Mouse (Mus musculus) spleen, adult 18-20 months (tissue): ENCODE results near the gene Mios.
A peak's percentile ranks its signal among the peaks of the same experiment; 100 is the strongest.

Source experiments
- DNase-seq, 2 experiments: peaks; one replicate each; pipeline ENCODE4 v3.0.0; 2022; ENCODE audit warnings: mixed read lengths in 2 of 2

Gene Mios

GRCm38 (mm10) chr6:8209047-8209865 lies at the start of gene Mios:
Mios (plus strand) TSS chr6:8209222.
- DNase-seq, result peak; percentile 80 to 86

- no peak for DNase-seq
Measured at GRCm38 (mm10) chr6:8160001-8160400, 49.0 kb upstream of the Mios start.

DNA sequence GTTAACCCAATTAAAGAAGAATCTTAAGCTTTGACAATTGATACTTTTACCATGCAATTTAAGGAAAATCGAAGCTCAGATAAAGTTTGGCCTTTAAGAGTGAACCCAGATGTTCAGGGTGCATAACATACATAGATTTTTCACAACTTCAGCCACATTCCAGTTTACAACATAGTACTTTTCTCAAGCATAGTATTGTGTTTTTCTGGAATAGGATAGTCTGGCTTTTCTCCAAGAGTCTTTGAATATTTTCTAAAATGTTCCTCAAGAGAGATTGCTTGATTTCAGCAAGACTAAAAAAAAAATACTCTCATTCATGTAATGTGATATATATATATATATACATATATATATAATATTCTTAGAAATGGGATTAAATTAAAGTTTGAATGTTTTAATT lies 44.3 kb upstream of the Mios start:
- DNase-seq, result no peak

DNA sequence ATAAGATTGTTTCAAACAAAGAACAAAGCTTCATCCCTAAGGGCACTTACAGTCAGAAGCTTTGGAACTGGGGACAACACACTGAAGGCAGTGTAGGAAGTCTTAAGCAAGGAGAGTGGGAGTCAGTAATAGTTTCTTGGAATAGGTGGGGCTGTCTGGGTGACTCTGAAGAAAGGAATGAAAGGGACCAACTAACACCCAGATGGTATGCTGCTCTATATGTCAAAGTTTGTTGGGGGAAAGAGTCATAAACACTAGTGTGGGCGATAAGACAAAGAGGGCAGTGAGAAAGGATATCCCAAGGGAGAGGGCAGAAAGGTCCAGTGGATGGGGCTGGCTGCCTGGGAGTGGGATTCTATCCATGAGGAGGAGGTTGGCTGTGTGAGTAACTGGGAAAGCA lies 36.9 kb upstream of the Mios start:
- no peak for DNase-seq

GRCm38 (mm10) chr6:8174062-8174461 lies 35.0 kb upstream of the Mios start:
- DNase-seq, result no peak

DNA sequence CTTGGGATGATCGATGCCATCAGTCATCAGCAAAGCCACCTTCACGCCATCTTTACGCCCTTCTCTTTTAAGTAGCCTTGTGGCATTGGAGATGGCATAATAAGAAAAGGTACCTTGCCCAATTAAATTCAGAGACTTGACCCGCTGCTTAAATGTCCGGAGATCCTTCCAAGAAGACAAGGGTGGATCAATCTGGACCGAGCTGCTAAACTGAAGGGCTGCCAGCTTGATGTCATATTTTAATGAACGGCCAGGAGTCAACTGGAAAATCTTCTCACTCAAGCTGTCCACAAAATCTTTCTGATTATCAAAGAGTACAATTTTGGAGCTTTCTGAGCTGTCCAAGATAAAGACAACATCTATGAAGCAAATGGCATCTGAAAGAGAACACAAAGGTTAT lies 33.7 kb upstream of the Mios start:
- no peak for DNase-seq

DNA sequence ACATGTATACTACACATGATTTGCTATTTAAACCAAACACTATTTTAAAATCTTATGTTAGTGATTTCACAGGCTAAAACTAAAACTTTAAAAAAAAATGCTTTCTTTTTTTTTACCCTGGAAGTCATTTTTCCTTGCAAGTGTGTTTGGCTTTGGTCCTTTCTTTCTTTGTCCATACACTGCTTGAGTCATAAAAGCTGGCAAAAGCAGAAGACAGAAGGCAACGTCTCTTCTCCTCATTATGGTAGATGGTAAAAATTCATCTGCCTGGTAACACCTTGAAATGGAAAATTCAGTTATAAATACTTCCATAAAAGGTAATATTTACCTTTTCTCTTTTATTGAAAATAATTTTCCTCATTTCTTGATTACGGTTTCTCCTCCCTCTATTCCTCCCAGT lies 32.9 kb upstream of the Mios start:
- no peak for DNase-seq

GRCm38 (mm10) chr6:8178397-8178941 lies 30.6 kb upstream of the Mios start:
- no peak for DNase-seq

DNA sequence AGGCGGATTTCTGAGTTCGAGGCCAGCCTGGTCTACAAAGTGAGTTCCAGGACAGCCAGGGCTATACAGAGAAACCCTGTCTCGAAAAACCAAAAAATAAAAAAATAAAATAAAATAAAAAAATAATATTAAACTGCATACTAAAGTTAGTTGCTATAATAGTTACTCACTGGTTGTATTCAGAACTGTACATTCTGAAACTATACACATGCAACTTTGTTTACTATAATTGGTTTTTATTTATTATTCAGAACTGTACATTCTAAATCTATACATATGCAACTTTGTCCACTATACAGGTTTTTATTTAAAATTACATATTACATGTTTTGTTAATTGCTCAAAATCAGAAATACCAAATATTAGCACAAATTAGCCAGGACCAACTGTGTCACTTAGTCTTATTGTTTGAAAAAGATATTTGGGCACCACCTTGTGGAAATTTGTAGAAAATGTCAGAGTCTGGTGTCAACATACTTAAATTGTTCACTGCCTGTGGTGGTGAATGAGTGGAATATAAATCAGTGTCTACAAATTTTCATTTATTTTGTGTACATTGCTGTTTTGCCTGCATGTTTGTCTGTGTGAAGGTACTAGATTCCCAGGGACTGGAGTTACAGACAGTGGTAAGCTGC lies 20.3 kb upstream of the Mios start:
- DNase-seq, result no peak

GRCm38 (mm10) chr6:8189917-8190316 lies 19.1 kb upstream of the Mios start:
- DNase-seq, result no peak

GRCm38 (mm10) chr6:8192517-8192916 lies 16.5 kb upstream of the Mios start, which contains the start of gene Col28a1:
Col28a1 (minus strand) TSS chr6:8192617.
- no peak for DNase-seq

DNA sequence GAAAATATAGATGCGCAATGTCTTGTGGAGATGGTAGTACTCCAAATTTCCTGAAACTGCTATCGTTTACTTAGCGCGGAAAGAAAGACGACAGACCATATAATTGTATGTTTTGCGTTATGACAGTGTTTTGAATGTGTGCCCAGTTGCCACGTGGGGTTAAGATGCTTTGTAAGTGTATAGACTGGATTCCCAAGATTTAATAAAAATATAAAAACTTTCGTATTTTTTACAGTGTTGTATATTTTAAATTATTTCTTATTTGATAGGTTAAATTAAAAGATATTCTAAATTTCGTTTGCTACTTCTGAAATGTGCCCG lies 804 bp downstream of the Mios start:
- no peak for DNase-seq

DNA sequence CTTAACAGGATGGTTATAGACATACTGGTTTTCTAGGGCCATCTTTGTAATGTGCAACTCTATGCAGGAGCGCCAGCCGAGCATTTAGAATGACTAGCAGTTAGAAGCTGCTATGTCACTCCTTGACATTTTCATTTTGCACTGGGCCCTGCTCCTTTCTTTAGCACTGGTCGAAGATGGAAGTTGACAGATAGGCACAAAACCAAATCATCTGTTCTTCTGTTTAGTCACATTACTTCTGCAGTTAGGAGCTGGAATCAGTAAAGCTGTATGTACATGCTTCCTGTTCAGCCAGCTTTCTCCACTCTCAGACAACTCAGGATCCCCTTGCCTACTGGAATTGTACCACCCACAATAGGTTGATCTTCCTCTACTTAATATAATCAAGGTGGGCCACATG lies 1.6 kb downstream of the Mios start:
- no peak for DNase-seq

- DNase-seq, result no peak
Measured at GRCm38 (mm10) chr6:8227035-8227434, 18.0 kb downstream of the Mios start.

DNA sequence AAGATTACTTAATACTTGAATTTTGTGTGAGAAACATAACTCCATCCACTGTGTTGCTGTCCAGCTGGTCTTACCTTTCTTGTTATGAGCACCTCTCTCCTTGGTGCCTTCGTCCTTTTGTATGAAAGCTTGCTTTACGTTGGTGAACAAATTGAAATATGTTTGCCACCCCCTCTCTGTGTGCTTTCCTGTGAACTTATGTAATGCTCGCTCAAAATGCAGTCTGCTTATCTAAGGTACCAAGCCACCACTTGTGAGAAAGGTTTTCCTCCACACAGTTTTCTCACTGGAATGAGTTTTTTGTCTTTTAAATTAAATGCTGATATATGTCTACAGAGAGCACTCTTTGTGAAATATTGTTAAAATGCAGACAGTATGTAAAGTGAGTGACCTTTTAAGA lies 19.6 kb downstream of the Mios start:
- no peak for DNase-seq

GRCm38 (mm10) chr6:8258316-8258715 lies 49.3 kb downstream of the Mios start:
- no peak for DNase-seq

DNA sequence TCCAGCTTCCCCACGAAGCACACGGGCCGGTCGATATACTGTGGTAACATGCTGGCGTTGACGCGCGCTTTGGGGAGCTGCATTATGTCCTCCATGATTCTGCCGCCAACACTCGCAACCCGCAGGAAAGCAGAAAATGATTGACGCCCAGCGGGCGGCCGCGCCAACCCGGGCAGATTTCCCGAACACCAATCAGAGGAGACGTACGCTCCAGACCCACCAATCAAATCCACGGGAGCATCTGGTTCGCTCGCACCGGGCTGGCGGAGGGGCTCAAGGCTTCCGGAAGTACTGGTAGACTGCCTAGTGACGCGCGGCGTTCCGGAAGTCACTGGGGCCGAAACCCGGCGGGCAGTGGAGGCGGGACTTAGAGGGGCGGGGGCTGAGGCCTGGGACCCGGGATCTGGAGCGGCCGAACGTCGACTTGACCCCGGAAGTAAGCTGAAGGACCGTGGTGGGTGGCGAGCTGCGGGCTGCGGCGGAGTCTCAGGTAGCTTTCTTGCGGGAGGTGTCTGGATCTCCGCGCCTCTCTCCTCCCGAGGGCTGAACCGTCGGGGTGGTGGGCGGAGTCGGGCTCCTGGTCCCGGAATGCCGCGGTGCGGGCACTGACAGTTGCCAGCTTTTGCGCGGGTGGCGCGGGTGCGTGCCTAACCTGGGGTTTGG lies 50.1 kb downstream of the Mios start, which contains the start of the genes Rpa3, Umad1 and Gm45062:
Gene Rpa3 (minus strand): TSS at position 170 of the 663 bp plus-strand sequence.
Gene Umad1 (plus strand): TSS at position 285 of the 663 bp plus-strand sequence.
Gene Gm45062 (plus strand): TSS at position 447 of the 663 bp plus-strand sequence.
- peak; percentile 92 to 93 for DNase-seq

- no peak for DNase-seq
Measured at GRCm38 (mm10) chr6:8259667-8260044, 50.6 kb downstream of the Mios start.

DNA sequence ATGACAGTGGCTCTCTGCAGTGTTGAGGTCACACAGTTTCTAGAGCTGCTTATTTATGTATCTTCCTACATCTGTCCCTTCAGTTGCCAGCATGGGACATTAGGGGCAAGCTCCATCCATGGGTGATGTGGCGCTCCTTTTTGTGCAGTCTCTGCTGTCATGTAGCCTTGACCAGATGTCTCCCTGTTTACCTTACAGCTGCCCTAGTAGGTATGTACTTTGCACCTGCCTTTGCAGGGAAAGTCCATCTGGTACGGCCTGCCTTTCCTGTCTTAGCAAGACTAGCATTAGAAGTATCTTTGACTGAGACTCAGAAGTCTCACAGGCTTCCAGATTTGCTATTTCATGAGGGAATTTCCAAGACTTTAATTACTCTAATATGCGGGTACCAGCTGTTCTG lies 62.0 kb downstream of the Mios start:
- DNase-seq, result no peak

DNA sequence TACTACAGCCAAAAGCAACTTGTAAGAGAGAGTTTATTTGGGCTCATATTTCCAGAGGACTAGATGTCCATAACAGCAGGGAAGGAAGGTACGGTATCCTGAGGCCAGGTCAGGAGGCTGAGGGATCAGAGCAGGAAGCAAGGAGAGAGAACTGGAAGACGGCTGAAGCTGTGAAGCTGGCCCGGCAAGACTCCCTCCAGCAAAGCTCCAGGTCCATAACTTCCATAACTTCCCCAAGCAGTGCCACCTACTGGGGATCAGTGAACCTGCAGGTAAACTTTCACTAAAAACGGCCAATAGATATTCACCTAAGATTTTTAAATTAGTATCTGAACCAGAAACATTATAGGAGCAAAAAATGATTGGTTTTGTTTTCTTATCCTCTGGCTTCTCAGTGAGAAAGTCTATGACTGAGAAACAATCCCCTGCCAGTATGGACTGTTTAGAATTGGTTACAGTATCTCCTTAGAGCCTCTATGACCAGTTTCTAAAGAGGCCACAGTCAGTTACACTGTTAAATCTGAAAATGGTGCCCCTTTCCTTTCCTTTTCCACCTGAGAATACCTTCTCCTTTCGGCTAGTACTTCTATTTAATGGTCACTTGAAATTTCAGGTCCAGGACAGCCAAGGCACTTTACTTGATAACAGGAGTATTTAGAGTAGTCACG lies 65.5 kb downstream of the Mios start:
- peak in 1 of 2 experiments; percentile 50 for DNase-seq

- peak; percentile 10 to 69 for DNase-seq
Measured at GRCm38 (mm10) chr6:8275098-8275497, 66.1 kb downstream of the Mios start.

DNA sequence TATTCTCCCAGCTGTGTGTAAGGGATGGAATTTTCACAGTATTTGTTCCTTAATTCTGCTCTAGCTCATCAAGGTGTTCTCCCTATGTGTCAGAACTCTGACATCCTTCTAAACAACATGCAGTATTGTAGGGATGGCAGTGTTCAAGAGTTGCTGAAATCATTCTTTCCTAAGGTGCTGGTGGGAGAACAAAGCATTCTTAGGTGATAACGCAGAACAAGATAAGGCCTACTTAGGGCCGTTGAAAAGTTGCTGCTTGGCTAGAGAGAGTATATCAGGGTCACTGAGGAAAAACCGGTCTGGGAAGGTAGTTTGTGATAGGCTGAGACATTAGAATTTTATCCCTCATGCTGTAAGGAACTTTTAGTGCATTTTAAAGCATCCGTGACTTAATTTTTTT lies 67.4 kb downstream of the Mios start:
- no peak for DNase-seq
